Mouse (Mus musculus) lung, postnatal 0 days (tissue): ENCODE results near the gene Mylk.

Experiments used
- CTCF ChIP-seq: IDR thresholded peaks from 2 replicates; pipeline ENCODE4 v1.5.1; 2016; ENCODE audit warnings: antibody characterized with exemption, mild to moderate bottlenecking
- EP300 ChIP-seq: IDR thresholded peaks from 2 replicates; pipeline ENCODE4 v1.6.1; 2016; ENCODE audit warnings: antibody characterized with exemption, mild to moderate bottlenecking, control low read depth

DNA sequence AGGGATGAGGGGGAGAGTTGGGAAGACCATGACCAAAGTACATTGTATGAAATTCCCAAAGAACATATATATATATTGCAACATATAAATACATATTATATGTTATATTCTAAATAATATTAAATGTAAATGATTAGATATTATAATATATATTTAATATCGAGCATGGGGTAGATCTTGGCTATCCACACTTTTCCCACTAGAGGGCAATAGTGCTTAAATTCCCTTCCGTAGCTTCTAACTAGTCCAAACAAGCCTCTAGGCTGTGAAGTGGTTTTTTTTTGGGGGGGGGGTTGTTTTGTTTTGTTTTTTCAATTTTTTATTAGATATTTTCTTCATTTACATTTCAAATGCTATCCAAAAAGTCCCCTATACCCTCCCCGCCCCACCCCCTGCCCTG, 152.0 kb downstream of the Mylk start:
- TF ChIP-seq CTCF (peak; percentile 56), EP300 (no peak)
